Mouse (Mus musculus) CH12.LX (cell line): ENCODE results near the gene Dnajc22. TPM values are rescaled to one million over a fixed set of nuclear protein-coding genes. Genes with fewer than 3 reads are reported as not detected.

Experiments
- DNase-seq: peaks from one replicate; pipeline ENCODE4 v3.0.0-alpha.2; 2013; ENCODE audit errors: extremely low read depth
- H3K27ac ChIP-seq: 2 replicates; pipeline ENCODE4 v1.5.1; 2012; ENCODE audit warnings: low read depth, mild to moderate bottlenecking, control low read depth, moderate library complexity; ENCODE audit not compliant: insufficient read depth
- H3K27me3 ChIP-seq: replicated peaks from 2 replicates; pipeline ENCODE3; 2012; ENCODE audit warnings: inconsistent platforms
- H3K36me3 ChIP-seq, 2 experiments: replicated peaks in 1 of 2; 2 replicates each; pipeline versions ENCODE3 to v1.6.1; 2012; ENCODE audit warnings: inconsistent platforms in 1 of 2, low read length in 1 of 2, mild to moderate bottlenecking in 1 of 2, mixed read lengths in 1 of 2, moderate library complexity in 1 of 2; ENCODE audit not compliant: control insufficient read depth in 1 of 2, insufficient read depth in 1 of 2
- H3K4me1 ChIP-seq, 2 experiments: 2 replicates each; pipeline ENCODE4 v1.6.1; 2012; ENCODE audit warnings: inconsistent platforms in 1 of 2, moderate library complexity in 1 of 2; ENCODE audit not compliant: insufficient read depth in 2 of 2, control insufficient read depth in 1 of 2
- H3K4me2 ChIP-seq: 2 replicates; pipeline ENCODE4 v1.6.1; 2012; ENCODE audit warnings: low read depth, mild to moderate bottlenecking, control low read depth; ENCODE audit not compliant: poor library complexity, insufficient read depth, severe bottlenecking
- H3K4me3 ChIP-seq, 3 experiments: fragments of 150-350 bp in 1 of 3; sonication (generic) in 1 of 3; replicated peaks in 1 of 3; 2 replicates each; pipeline versions ENCODE3 to v1.5.1; 2011 to 2012; ENCODE audit warnings: low read depth in 2 of 3, low read length in 2 of 3, mild to moderate bottlenecking in 2 of 3, moderate library complexity in 2 of 3, control low read depth in 1 of 3, improper control_type of control experiment in 1 of 3, inconsistent platforms in 1 of 3, mixed read lengths in 1 of 3; ENCODE audit not compliant: poor library complexity in 1 of 3
- H3K79me2 ChIP-seq: replicated peaks from 2 replicates; pipeline ENCODE4 v1.6.1; 2012; ENCODE audit warnings: mild to moderate bottlenecking, moderate library complexity; ENCODE audit not compliant: control insufficient read depth, poor library complexity, insufficient read depth, severe bottlenecking; ENCODE audit errors: extremely low read depth
- H3K9ac ChIP-seq: 2 replicates; pipeline ENCODE4 v1.6.1; 2012; ENCODE audit warnings: low read depth, mild to moderate bottlenecking, control low read depth, moderate library complexity; ENCODE audit not compliant: insufficient read depth
- H3K9me3 ChIP-seq: replicated peaks from 2 replicates; pipeline ENCODE3; 2012; ENCODE audit warnings: low read length, inconsistent platforms, mixed read lengths
- CHD1 ChIP-seq: IDR thresholded peaks from 2 replicates; pipeline ENCODE4 v1.6.1; 2012; ENCODE audit warnings: low read depth, low read length, improper control_type of control experiment, inconsistent platforms
- CHD2 ChIP-seq: IDR thresholded peaks from 2 replicates; pipeline ENCODE4 v1.6.1; 2011; ENCODE audit warnings: low read length, improper control_type of control experiment
- ELF1 ChIP-seq: IDR thresholded peaks from 2 replicates; pipeline ENCODE4 v1.6.1; 2014; ENCODE audit warnings: low read depth, mild to moderate bottlenecking, inconsistent platforms, low read length, improper control_type of control experiment
- EP300 ChIP-seq: IDR thresholded peaks from 2 replicates; pipeline ENCODE4 v1.6.1; 2011; ENCODE audit warnings: low read length, improper control_type of control experiment
- GABPA ChIP-seq: IDR thresholded peaks from 2 replicates; pipeline ENCODE4 v1.6.1; 2012; ENCODE audit warnings: low read depth, low read length, improper control_type of control experiment, inconsistent platforms; ENCODE audit not compliant: insufficient replicate concordance
- JUND ChIP-seq: conservative IDR thresholded peaks from 2 replicates; pipeline ENCODE4 v1.6.1; 2011; ENCODE audit warnings: low read depth, low read length, improper control_type of control experiment
- KAT2A ChIP-seq: IDR thresholded peaks from 2 replicates; pipeline ENCODE4 v1.6.1; 2012; ENCODE audit warnings: low read length, improper control_type of control experiment, inconsistent platforms; ENCODE audit not compliant: insufficient replicate concordance
- MAX ChIP-seq: IDR thresholded peaks from 2 replicates; pipeline ENCODE4 v1.6.1; 2011; ENCODE audit warnings: low read length, improper control_type of control experiment
- MAZ ChIP-seq: IDR thresholded peaks from 2 replicates; pipeline ENCODE4 v1.6.1; 2012; ENCODE audit warnings: low read depth, mild to moderate bottlenecking, inconsistent platforms, low read length, improper control_type of control experiment, moderate library complexity
- MYC ChIP-seq: IDR thresholded peaks from 2 replicates; pipeline ENCODE4 v1.6.1; 2011; ENCODE audit warnings: low read depth, mild to moderate bottlenecking, improper control_type of control experiment, low read length
- NELFE ChIP-seq: IDR thresholded peaks from 2 replicates; pipeline ENCODE4 v1.6.1; 2011; ENCODE audit warnings: low read depth, low read length, improper control_type of control experiment
- NRF1 ChIP-seq: IDR thresholded peaks from 2 replicates; pipeline ENCODE4 v1.6.1; 2014; ENCODE audit warnings: low read depth, mild to moderate bottlenecking, inconsistent platforms, low read length, improper control_type of control experiment, moderate library complexity
- POLR2A ChIP-seq: IDR thresholded peaks from 2 replicates; pipeline ENCODE4 v1.6.1; 2011; ENCODE audit warnings: low read depth, mild to moderate bottlenecking, improper control_type of control experiment, low read length
- SIN3A ChIP-seq: IDR thresholded peaks from 2 replicates; pipeline ENCODE4 v1.6.1; 2012; ENCODE audit warnings: low read length, improper control_type of control experiment, inconsistent platforms
- TBP ChIP-seq: conservative IDR thresholded peaks from 2 replicates; pipeline ENCODE4 v1.6.1; 2011; ENCODE audit warnings: low read depth, low read length, improper control_type of control experiment
- TCF12 ChIP-seq: IDR thresholded peaks from 2 replicates; pipeline ENCODE4 v1.6.1; 2014; ENCODE audit warnings: low read depth, mild to moderate bottlenecking, inconsistent platforms, low read length, improper control_type of control experiment
- USF1 ChIP-seq: IDR thresholded peaks from 2 replicates; pipeline ENCODE4 v1.6.1; 2014; ENCODE audit warnings: low read depth, mild to moderate bottlenecking, inconsistent platforms, low read length, improper control_type of control experiment
- USF2 ChIP-seq: conservative IDR thresholded peaks from 2 replicates; pipeline ENCODE4 v1.6.1; 2011; ENCODE audit warnings: low read depth, low read length, improper control_type of control experiment
- ZC3H11A ChIP-seq: IDR thresholded peaks from 2 replicates; pipeline ENCODE4 v1.6.1; 2012; ENCODE audit warnings: low read depth, mild to moderate bottlenecking, inconsistent platforms, low read length, improper control_type of control experiment
- ZMIZ1 ChIP-seq: IDR thresholded peaks from 2 replicates; pipeline ENCODE4 v1.6.1; 2012; ENCODE audit warnings: low read depth, mild to moderate bottlenecking, inconsistent platforms, low read length, improper control_type of control experiment
- dilution Hi-C: fragments of 300-500 bp; cut with MboI; formaldehyde crosslinking; loops from 2 replicates; pipeline ENCODE4 v1.14.3; 2020; ENCODE audit warnings: low sequenced_read_pairs; ENCODE audit not compliant: extremely low pct_unique_long_range_greater_than_20kb, extremely low pct_ligation_motif_present
- in situ Hi-C: fragments of 300-500 bp; cut with MboI; formaldehyde crosslinking; loops from 3 replicates; pipeline ENCODE4 v1.14.3; 2019; ENCODE audit warnings: low sequenced_read_pairs, low pct_ligation_motif_present, low pct_unique_long_range_greater_than_20kb, mixed read lengths
- polyA plus RNA-seq: library from polyadenylated mRNA; unstranded; fragments of >175 nt; gene quantifications from 2 replicates; pipeline ENCODE4 v1.2.1, GENCODE M21; 2012; ENCODE audit warnings: low read depth; ENCODE audit not compliant: insufficient read length
- total RNA-seq, 2 experiments: library from RNA; depleted of rRNA; stranded (reverse); fragments of 300-350 nt in 1 of 2; fragments of >200 nt in 1 of 2; gene quantifications; 2 replicates each; pipeline ENCODE4 v1.2.3; 2012 to 2014

The Dnajc22 gene
- total and polyA plus RNA-seq, 3 experiments: 10.0 to 24.2 (median 12.4) TPM

DNA sequence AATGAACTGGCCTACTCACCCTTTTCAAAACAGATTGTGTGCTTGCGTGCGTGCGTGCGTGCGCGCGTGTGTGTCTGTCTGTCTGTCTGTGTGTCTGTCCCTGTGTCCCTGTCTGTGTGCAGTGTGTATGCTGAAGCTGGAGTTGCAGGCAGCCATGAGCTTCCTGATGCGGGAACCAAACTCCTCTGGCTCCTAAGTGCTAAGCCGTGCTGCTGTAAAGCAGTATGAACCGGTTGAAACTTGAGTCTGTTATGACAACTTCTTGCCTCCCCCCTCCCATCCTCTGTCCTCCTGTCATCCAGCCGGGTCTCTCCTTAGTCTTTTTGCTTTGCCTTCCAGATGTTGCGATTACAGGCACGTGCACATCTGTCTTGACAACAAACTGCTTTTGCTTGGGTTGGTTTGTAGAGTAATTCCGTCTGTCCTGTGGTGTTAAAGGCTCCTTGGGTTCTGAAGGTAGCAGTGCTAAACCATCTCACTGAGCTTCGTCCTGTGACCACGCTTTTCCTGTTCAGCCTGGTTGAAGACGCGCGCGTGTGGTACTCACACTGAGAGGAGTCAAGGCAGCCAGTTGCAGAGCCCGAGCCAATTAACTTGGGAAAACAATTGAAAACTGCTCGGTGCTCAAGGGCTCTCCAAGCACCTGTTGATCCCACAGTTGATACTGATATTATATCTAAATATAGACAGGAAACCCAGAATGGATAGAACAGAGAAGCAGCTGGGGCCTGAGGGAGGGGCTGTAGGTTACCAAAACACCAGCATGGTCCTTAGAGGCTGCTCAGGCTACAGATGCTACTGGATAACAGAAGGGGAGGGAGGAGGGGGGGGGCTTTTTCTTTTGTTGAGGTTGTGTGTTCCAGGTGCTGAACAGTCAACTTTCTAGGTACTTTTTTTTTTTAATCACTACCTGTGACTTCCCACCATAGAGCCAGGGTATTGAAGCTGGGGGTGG is 37.3 kb downstream of the Dnajc22 start:
- H3K79me2 ChIP-seq: peaks cover 30% of the 10 kb centered on the region
- H3K36me3 ChIP-seq: peaks cover 2 to 54% of the 10 kb centered on the region in 2 experiments
- in situ Hi-C loops: no loop called here
- no peak overlapping the region for H3K4me3 ChIP-seq
- dilution Hi-C loops: no loop called here
- H3K27me3 ChIP-seq: no peaks in the 10 kb centered on the region
- H3K4me2 ChIP-seq: no peak overlapping the region
- no peak for DNase-seq
- H3K9ac ChIP-seq: no peak overlapping the region
- H3K27ac ChIP-seq: no peak overlapping the region
- H3K9me3 ChIP-seq: no peaks in the 10 kb centered on the region
- TF ChIP-seq MAZ (no peak), MAX (no peak), ZMIZ1 (no peak), GABPA (no peak), TBP (no peak), ZC3H11A (no peak), NELFE (no peak), CHD2 (no peak), NRF1 (no peak), POLR2A (no peak), CHD1 (no peak), KAT2A (no peak), ELF1 (no peak)
- peaks cover 0 to 38% of the 10 kb centered on the region in 2 experiments; a peak in 2 of 4 replicates for H3K4me1 ChIP-seq

DNA sequence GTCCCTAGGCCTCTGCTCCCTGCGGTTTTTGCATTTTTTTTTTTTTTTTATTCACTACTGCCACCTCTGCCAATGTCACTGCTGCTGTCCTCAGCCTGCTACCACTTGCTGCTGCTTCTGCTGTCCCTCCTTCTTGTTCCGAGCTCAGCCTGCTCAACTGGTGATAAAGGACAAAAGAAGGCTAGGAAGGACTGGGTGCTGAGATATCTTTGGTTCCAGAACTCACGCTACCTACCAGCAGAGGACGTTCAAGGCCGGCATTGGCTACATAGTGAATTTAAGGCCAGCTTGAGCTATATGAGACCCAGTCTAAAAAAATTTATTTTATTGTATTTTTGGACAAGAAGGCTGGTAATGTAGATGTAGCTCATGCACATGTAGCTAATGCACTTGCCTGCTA is 45.4 kb downstream of the Dnajc22 start:
- TF ChIP-seq TBP (no peak), NRF1 (no peak), ELF1 (no peak), MAX (no peak), SIN3A (no peak), MYC (no peak), USF2 (no peak), EP300 (no peak), TCF12 (no peak), CHD2 (no peak), JUND (no peak), USF1 (no peak)
- peaks cover 0 to 3% of the 10 kb centered on the region in 2 experiments; a peak in 1 of 4 replicates for H3K4me1 ChIP-seq
- no peaks in the 10 kb centered on the region for H3K27me3 ChIP-seq
- H3K79me2 ChIP-seq: peaks cover 15% of the 10 kb centered on the region
- no peak overlapping the region for H3K27ac ChIP-seq
- H3K36me3 ChIP-seq: peaks cover 0 to 83% of the 10 kb centered on the region in 2 experiments
- H3K9me3 ChIP-seq: peaks cover 6% of the 10 kb centered on the region
- no peak overlapping the region for H3K4me2 ChIP-seq
- dilution Hi-C loops (no loop called here), in situ Hi-C loops (no loop called here)
- no peak overlapping the region for H3K4me3 ChIP-seq
- H3K9ac ChIP-seq: no peak overlapping the region
- no peak for DNase-seq
